Mouse (Mus musculus): ENCODE measurements around the gene Myh6. TPM values are rescaled to one million over a fixed set of nuclear protein-coding genes. Genes with fewer than 3 reads are reported as not detected.

The Myh6 gene
- total RNA-seq, 2 experiments from 2014 or later, result 6.0 to 10.9 TPM

- Histone ChIP-seq H3K4me3 (peak within 1 kb of the TSS; percentile 54), H3K27ac (peak within 1 kb of the TSS; percentile 76)
- intact Hi-C loops (cut with DNase I), result no loop called here
- no peak for TF ChIP-seq CTCF (IDR thresholded peaks at IDR 0.05)
- peak; percentile 53 to 55 for DNase-seq (ENCODE audit: extremely low spot score in 1 of 2, low spot score in 2 of 2)
Observed at GRCm38 (mm10) chr14:54925349-54926342, 41.1 kb downstream of the Myh6 start, which contains the start of gene Efs. TSS of gene Efs (minus strand) at chr14:54926126.

GRCm38 (mm10) chr14:54924641-54925348 lies 41.9 kb downstream of the Myh6 start:
- TF ChIP-seq CTCF (IDR thresholded peaks at IDR 0.05), result no peak
- DNase-seq (ENCODE audit: extremely low spot score in 1 of 2, low spot score in 2 of 2), result no peak
- Histone ChIP-seq H3K27ac (no peak overlapping the region; the same call in 1 of the 2 replicates), H3K4me3 (no peak overlapping the region)
- intact Hi-C loops (cut with DNase I), result no loop called here

- DNase-seq (ENCODE audit: extremely low spot score in 1 of 2, low spot score in 2 of 2), result no peak
- no peak overlapping the region for H3K27ac ChIP-seq
- TF ChIP-seq CTCF (IDR thresholded peaks at IDR 0.05), result no peak
- intact Hi-C loops (cut with DNase I), result no loop called here
- H3K4me3 ChIP-seq, result no peak overlapping the region
Observed at GRCm38 (mm10) chr14:54920076-54920685, 46.5 kb downstream of the Myh6 start.

GRCm38 (mm10) chr14:54913343-54913742 lies 53.4 kb downstream of the Myh6 start:
- Histone ChIP-seq H3K27ac (peak overlapping the region; percentile 99), H3K4me3 (peak overlapping the region; percentile 99)
- DNase-seq (ENCODE audit: extremely low spot score in 1 of 2, low spot score in 2 of 2), result no peak
- intact Hi-C loops (cut with DNase I), result loop anchor here (5.0 kb wide), 1 partner anchor 184 kb away; no protein-coding TSS in a partner anchor
- no peak for TF ChIP-seq CTCF (IDR thresholded peaks at IDR 0.05)

- Histone ChIP-seq H3K27ac (peak within 1 kb of the TSS; percentile 99), H3K4me3 (peak within 1 kb of the TSS; percentile 99)
- TF ChIP-seq CTCF (IDR thresholded peaks at IDR 0.05), result no peak
- intact Hi-C loops (cut with DNase I), result loop anchor here (5.0 kb wide), 1 partner anchor 184 kb away; no protein-coding TSS in a partner anchor
- DNase-seq (ENCODE audit: extremely low spot score in 1 of 2, low spot score in 2 of 2), result peak; percentile 82 to 84
Observed at GRCm38 (mm10) chr14:54912886-54913285, 53.8 kb downstream of the Myh6 start, which contains the start of gene Slc22a17. TSS of gene Slc22a17 (minus strand) at chr14:54913132.

- peak overlapping the region; percentile 99 for H3K27ac ChIP-seq
- no peak for TF ChIP-seq CTCF (IDR thresholded peaks at IDR 0.05)
- H3K4me3 ChIP-seq, result peak overlapping the region; percentile 99
- DNase-seq (ENCODE audit: extremely low spot score in 1 of 2, low spot score in 2 of 2), result peak; percentile 34 to 35
- intact Hi-C loops (cut with DNase I), result loop anchor here (5.0 kb wide), 1 partner anchor 185 kb away; no protein-coding TSS in a partner anchor
Observed at GRCm38 (mm10) chr14:54912109-54912850, 54.4 kb downstream of the Myh6 start.

GRCm38 (mm10) chr14:54908682-54909081 lies 58.0 kb downstream of the Myh6 start:
- no peak for TF ChIP-seq CTCF (IDR thresholded peaks at IDR 0.05)
- intact Hi-C loops (cut with DNase I), result no loop called here
- no peak for DNase-seq (ENCODE audit: extremely low spot score in 1 of 2, low spot score in 2 of 2)
- peak overlapping the region; percentile 50; the same call in 1 of the 2 replicates for H3K27ac ChIP-seq
- no peak overlapping the region for H3K4me3 ChIP-seq

- intact Hi-C loops (cut with DNase I), result no loop called here
- no peak for DNase-seq (ENCODE audit: extremely low spot score in 1 of 2, low spot score in 2 of 2)
- no peak overlapping the region for H3K27ac ChIP-seq
- no peak for TF ChIP-seq CTCF (IDR thresholded peaks at IDR 0.05)
- no peak overlapping the region for H3K4me3 ChIP-seq
Observed at GRCm38 (mm10) chr14:54903641-54904040, 63.1 kb downstream of the Myh6 start.

- TF ChIP-seq CTCF (IDR thresholded peaks at IDR 0.05), result peak; percentile 88
- Histone ChIP-seq H3K27ac (no peak overlapping the region), H3K4me3 (no peak overlapping the region)
- peak; percentile 52 to 69 for DNase-seq (ENCODE audit: extremely low spot score in 1 of 2, low spot score in 2 of 2)
- intact Hi-C loops (cut with DNase I), result loop anchor here (1.0 to 2.0 kb wide), 2 partner anchors 39 to 114 kb away; partner anchors contain the start of gene Ngdn
Observed at GRCm38 (mm10) chr14:54900383-54900782, 66.3 kb downstream of the Myh6 start.

- TF ChIP-seq CTCF (IDR thresholded peaks at IDR 0.05), result no peak
- H3K4me3 ChIP-seq, result no peak overlapping the region
- intact Hi-C loops (cut with DNase I), result loop anchor here (5.0 kb wide), 1 partner anchor 195 kb away; the partner anchor contains the start of genes Thtpa and Zfhx2
- DNase-seq (ENCODE audit: extremely low spot score in 1 of 2, low spot score in 2 of 2), result no peak
- no peak overlapping the region for H3K27ac ChIP-seq
Observed at GRCm38 (mm10) chr14:54897445-54897844, 69.3 kb downstream of the Myh6 start.
